Mouse (Mus musculus) ES-E14 (cell line): ENCODE measurements around the gene Zbtb25. TPM values are rescaled to one million over a fixed set of nuclear protein-coding genes. Genes with fewer than 3 reads are reported as not detected.

Experiments used
- DNase-seq: peaks from one replicate; pipeline ENCODE4 v3.0.0-alpha.2; 2013; ENCODE audit warnings: low read depth, low spot score
- H3K27ac ChIP-seq: 2 replicates; pipeline ENCODE4 v1.5.1; 2012; ENCODE audit warnings: low read depth, mild to moderate bottlenecking, low read length, moderate library complexity, mixed read lengths; ENCODE audit not compliant: poor library complexity, insufficient read depth, severe bottlenecking
- H3K36me3 ChIP-seq: 2 replicates; pipeline ENCODE4 v1.6.1; 2012; ENCODE audit warnings: mild to moderate bottlenecking, low read length, moderate library complexity, mixed read lengths; ENCODE audit not compliant: control insufficient read depth, poor library complexity, insufficient read depth, severe bottlenecking
- H3K4me1 ChIP-seq, 2 experiments: fragments of 150-350 bp in 1 of 2; sonication (generic) in 1 of 2; 2 replicates each; pipeline ENCODE4 v1.6.1; 2012; ENCODE audit warnings: low read length in 2 of 2, mild to moderate bottlenecking in 1 of 2, mixed read lengths in 1 of 2; ENCODE audit not compliant: control insufficient read depth in 2 of 2, insufficient read depth in 2 of 2, poor library complexity in 1 of 2
- H3K4me3 ChIP-seq, 2 experiments: fragments of 150-350 bp in 1 of 2; sonication (generic) in 1 of 2; 2 replicates each; pipeline ENCODE4 v1.5.1; 2012; ENCODE audit warnings: low read length in 2 of 2, low read depth in 1 of 2, mild to moderate bottlenecking in 1 of 2, mixed read lengths in 1 of 2; ENCODE audit not compliant: insufficient read depth in 1 of 2, poor library complexity in 1 of 2, severe bottlenecking in 1 of 2
- H3K9ac ChIP-seq: 2 replicates; pipeline ENCODE4 v1.6.1; 2012; ENCODE audit warnings: low read depth, mild to moderate bottlenecking, low read length, mixed read lengths; ENCODE audit not compliant: poor library complexity, insufficient read depth, severe bottlenecking
- H3K9me3 ChIP-seq: fragments of 150-350 bp; sonication (generic); 2 replicates; pipeline ENCODE4 v1.6.1; 2012; ENCODE audit warnings: low read depth, mild to moderate bottlenecking, low read length; ENCODE audit not compliant: control insufficient read depth, insufficient read depth
- CHD2 ChIP-seq: IDR thresholded peaks from 2 replicates; pipeline ENCODE4 v1.6.1; 2014; ENCODE audit warnings: mild to moderate bottlenecking, low read depth, low read length, inconsistent platforms
- HCFC1 ChIP-seq: IDR thresholded peaks from 2 replicates; pipeline ENCODE4 v1.6.1; 2012; ENCODE audit warnings: low read length, inconsistent platforms, borderline replicate concordance; ENCODE audit not compliant: insufficient read depth
- MAFK ChIP-seq: IDR thresholded peaks from 2 replicates; pipeline ENCODE4 v1.6.1; 2014; ENCODE audit warnings: mild to moderate bottlenecking, low read depth, low read length, inconsistent platforms; ENCODE audit not compliant: insufficient read depth
- ZC3H11A ChIP-seq: IDR thresholded peaks from 2 replicates; pipeline ENCODE4 v1.6.1; 2012; ENCODE audit warnings: low read depth, mild to moderate bottlenecking, inconsistent platforms, low read length, borderline replicate concordance
- ZNF384 ChIP-seq: IDR thresholded peaks from 2 replicates; pipeline ENCODE4 v1.6.1; 2012; ENCODE audit warnings: low read depth, low read length, inconsistent platforms
- in situ Hi-C, 2 experiments: fragments of 600-800 bp; cut with MboI; formaldehyde crosslinking; loops; one replicate each; pipeline ENCODE4 v1.15.1; 2025; ENCODE audit warnings: low sequenced_read_pairs in 2 of 2, inconsistent platforms in 1 of 2; ENCODE audit not compliant: unreplicated experiment in 2 of 2
- total RNA-seq: library from RNA; depleted of rRNA; stranded (reverse); fragments of 300-350 nt; gene quantifications from 2 replicates; pipeline ENCODE4 v1.2.3, GENCODE M21; 2012; rRNA removed

Zbtb25 gene
- total RNA-seq, 1 experiment, result 5.5 TPM

DNA sequence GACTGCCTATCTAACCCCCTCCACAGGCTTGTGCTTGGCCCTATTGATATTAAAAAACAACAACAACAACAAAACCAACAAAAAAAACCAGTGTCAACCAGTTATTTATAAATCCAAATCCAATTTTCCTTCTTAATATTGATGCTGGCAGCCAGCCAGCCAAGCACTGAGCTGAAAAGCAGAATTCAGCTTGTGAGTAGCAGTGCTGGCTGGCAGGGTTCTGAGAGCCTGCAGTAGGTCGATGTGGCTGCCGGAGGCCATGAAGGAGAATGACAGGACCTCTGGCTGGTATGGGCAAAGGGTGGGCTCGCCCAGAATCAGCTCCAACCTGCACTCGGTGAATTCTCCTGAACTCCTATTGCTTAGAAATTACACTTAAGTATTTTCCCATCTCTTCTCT, 65.2 kb downstream of the Zbtb25 start:
- H3K36me3 ChIP-seq, result peaks cover 49% of the 10 kb centered on the region
- no peak for DNase-seq
- no peak overlapping the region for H3K27ac ChIP-seq
- H3K4me3 ChIP-seq, result no peak overlapping the region
- no peaks in the 10 kb centered on the region for H3K9me3 ChIP-seq
- H3K4me1 ChIP-seq, result peaks cover 0 to 10% of the 10 kb centered on the region in 2 experiments; a peak in 1 of 4 replicates
- TF ChIP-seq MAFK, result no peak
- in situ Hi-C loops, result no loop called here
- H3K9ac ChIP-seq, result no peak overlapping the region

DNA sequence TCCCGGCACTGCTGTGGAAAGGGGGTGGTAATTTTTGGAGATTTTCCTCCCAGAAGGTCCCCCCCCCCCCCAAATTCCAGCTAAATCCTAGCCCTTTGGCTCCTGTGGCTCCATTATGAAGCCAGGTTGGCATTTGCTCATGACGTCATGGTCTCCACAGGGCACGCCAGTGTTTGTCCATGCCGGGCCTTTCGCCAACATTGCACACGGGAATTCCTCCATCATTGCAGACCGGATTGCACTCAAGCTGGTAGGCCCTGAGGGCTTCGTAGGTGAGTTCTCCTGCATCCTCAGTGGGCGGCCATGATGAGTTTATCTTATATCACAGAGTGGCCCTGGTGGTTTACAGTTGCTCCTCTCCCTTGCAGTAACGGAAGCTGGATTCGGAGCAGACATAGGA, 65.9 kb downstream of the Zbtb25 start:
- TF ChIP-seq HCFC1 (no peak), ZNF384 (no peak), MAFK (no peak), CHD2 (no peak), ZC3H11A (no peak)
- DNase-seq, result no peak
- Histone ChIP-seq H3K9ac (no peak overlapping the region), H3K4me3 (no peak overlapping the region), H3K36me3 (peaks cover 52% of the 10 kb centered on the region), H3K4me1 (peaks cover 0 to 10% of the 10 kb centered on the region in 2 experiments; a peak in 1 of 4 replicates), H3K27ac (no peak overlapping the region), H3K9me3 (no peaks in the 10 kb centered on the region)
- in situ Hi-C loops, result no loop called here

DNA sequence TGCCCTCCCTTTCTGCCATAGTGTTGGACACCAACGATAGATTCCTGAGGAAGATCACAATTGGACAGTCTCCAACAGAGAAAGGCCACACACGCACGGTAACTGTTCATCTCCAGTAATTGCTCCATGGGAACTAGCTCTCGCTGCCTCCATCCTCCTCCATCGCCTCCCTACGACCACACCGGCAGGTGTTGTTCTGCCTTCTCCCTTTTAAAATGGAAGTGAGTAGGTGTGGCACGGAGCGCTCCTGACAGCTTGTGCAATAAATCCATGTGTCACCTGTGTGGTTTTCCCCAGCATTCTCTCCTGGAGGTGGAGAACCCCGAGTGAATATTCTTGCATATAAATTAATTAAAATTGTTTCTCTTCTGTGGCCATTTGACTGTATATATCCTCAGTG, 69.0 kb downstream of the Zbtb25 start:
- Histone ChIP-seq H3K36me3 (peaks cover 49% of the 10 kb centered on the region), H3K27ac (no peak overlapping the region), H3K9me3 (no peaks in the 10 kb centered on the region), H3K9ac (no peak overlapping the region), H3K4me3 (no peak overlapping the region), H3K4me1 (no peaks in the 10 kb centered on the region)
- in situ Hi-C loops, result no loop called here
- no peak for DNase-seq
- no peak for TF ChIP-seq ZC3H11A
- no peak for TF ChIP-seq ZNF384
- TF ChIP-seq HCFC1, result no peak
- no peak for TF ChIP-seq MAFK
- no peak for TF ChIP-seq CHD2

DNA sequence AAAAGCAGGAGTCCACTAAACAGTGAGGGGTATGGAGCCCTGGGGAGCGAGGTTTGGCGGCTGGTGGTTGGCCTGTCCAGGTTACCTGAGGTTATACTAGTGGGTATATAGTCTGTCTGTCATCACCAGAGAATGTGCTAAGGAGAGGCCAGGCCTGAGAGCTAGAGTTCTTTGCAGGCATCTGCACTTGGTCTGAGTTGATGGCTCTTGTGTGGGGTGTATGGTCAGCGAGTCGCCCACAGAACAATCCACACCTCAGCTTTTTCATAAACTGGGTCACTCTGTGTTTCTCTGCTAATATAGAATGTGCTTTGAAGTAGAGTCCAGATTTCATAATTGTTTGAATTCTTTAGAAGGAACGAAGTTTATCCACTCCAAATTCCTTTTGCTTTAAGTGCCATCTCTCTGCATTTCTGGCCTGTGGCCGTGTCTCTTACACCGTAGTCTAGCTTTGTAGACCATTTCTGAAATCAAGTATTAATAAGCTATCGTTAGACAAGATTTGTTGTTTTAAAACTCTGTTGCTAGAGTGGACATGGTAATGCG, 70.0 kb downstream of the Zbtb25 start:
- H3K4me3 ChIP-seq, result no peak overlapping the region
- in situ Hi-C loops, result no loop called here
- TF ChIP-seq HCFC1 (no peak), MAFK (no peak), CHD2 (no peak), ZNF384 (no peak), ZC3H11A (no peak)
- no peaks in the 10 kb centered on the region for H3K4me1 ChIP-seq
- H3K9me3 ChIP-seq, result no peaks in the 10 kb centered on the region
- H3K36me3 ChIP-seq, result peaks cover 47% of the 10 kb centered on the region
- no peak overlapping the region for H3K27ac ChIP-seq
- DNase-seq, result no peak
- no peak overlapping the region for H3K9ac ChIP-seq

DNA sequence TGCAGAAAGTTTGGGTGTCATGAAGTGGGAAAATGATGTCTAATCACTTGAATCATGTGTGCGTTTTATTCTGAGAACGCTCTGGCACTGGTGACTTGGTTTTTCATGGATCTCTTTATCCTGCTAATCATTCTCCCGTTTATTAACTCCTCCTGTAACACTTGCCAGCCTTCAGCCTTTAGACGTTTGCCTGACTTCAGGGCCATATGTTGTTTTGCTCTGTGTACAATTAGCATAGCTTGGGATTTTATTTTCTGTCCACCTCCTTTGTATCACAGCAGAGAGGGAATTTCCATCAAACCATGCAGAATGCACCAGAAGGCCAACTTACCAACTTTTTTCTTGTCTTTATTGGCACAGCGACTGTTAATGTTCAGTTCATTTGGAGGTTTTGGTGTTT, 71.6 kb downstream of the Zbtb25 start:
- in situ Hi-C loops, result no loop called here
- H3K9me3 ChIP-seq, result no peaks in the 10 kb centered on the region
- no peak overlapping the region for H3K9ac ChIP-seq
- peaks cover 45% of the 10 kb centered on the region for H3K36me3 ChIP-seq
- H3K27ac ChIP-seq, result no peak overlapping the region
- no peak overlapping the region for H3K4me3 ChIP-seq
- no peak for DNase-seq
- TF ChIP-seq ZNF384, result no peak
- H3K4me1 ChIP-seq, result no peaks in the 10 kb centered on the region

Other genes starting within 250 kb of the Zbtb25 start
- gene Esr2, start 192.3 kb downstream of the Zbtb25 start, total RNA-seq, result 0.16 and 0.22 TPM in 2 replicates
- gene Tex21, start 122.9 kb downstream of the Zbtb25 start, total RNA-seq, result 1.8 and 2.0 TPM in 2 replicates
- gene Mthfd1, start 114.3 kb downstream of the Zbtb25 start, total RNA-seq, result 182 and 198 TPM in 2 replicates
- gene Akap5, start 44.7 kb downstream of the Zbtb25 start, total RNA-seq, result 5.2 and 7.2 TPM in 2 replicates
- gene Zbtb1, start 664 bp upstream of the Zbtb25 start, total RNA-seq, result 3.4 and 4.5 TPM in 2 replicates
- 8.1 and 9.2 TPM in 2 replicates for gene Hspa2, start 34.6 kb upstream of the Zbtb25 start, total RNA-seq
- gene Ppp1r36, start 47.9 kb upstream of the Zbtb25 start, total RNA-seq, result 0.54 and 0.69 TPM in 2 replicates
- 10.9 and 12.1 TPM in 2 replicates for gene Plekhg3, start 161.3 kb upstream of the Zbtb25 start, total RNA-seq